Mouse (Mus musculus): ENCODE measurements around the gene Tpcn2.

DNA sequence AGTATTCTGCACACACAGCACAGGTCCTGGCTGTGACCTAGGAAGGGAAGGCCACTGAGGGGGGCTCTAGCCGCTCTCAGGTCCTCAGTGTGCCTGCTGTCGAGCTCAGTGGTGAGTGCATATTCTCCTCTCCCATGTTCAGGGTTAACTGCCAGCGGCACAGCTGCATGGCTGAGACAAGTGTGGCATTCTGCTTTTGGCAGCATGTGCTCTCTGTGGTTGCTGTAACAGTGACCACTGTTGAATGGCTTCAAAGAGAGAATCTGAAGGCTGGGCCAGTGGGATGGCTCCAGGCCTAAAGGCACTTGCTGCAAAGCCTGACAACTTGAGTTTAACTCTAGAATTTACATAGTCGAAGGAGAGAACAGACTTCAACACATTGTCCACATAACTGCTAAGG, 33.7 kb upstream of the Tpcn2 start:
- no peak for TF ChIP-seq CTCF (IDR thresholded peaks at IDR 0.05; ENCODE audit: borderline replicate concordance, control insufficient read depth, extremely low read depth, insufficient read depth, low read length, poor library complexity)
- no peak for TF ChIP-seq POLR2A (IDR thresholded peaks at IDR 0.05; ENCODE audit: control insufficient read depth, extremely low read depth, insufficient read depth, low read length, poor library complexity)

Measured in thymus, adult 2 months (tissue).